Mouse (Mus musculus) G1E (cell line): ENCODE results near the gene Lsg1. TPM values are rescaled to one million over a fixed set of nuclear protein-coding genes. Genes with fewer than 3 reads are reported as not detected.
A peak's percentile ranks its signal among the peaks of the same experiment; 100 is the strongest.

Experiments used
- ATAC-seq: 2 replicates; pipeline ENCODE4 v1.8.0; 2016; ENCODE audit warnings: mild to moderate bottlenecking; ENCODE audit not compliant: insufficient number of reproducible peaks, poor library complexity, low FRiP score, severe bottlenecking; ENCODE audit errors: extremely low read depth
- DNase-seq: peaks from one replicate; pipeline ENCODE4 v3.0.0; 2012; ENCODE audit warnings: low spot score
- H3K27me3 ChIP-seq: 2 replicates; pipeline ENCODE4 v1.6.1; 2012; ENCODE audit warnings: mild to moderate bottlenecking, low read length, inconsistent platforms; ENCODE audit not compliant: insufficient read depth
- H3K36me3 ChIP-seq: replicated peaks from 2 replicates; pipeline ENCODE3; 2012; ENCODE audit warnings: mild to moderate bottlenecking, inconsistent platforms
- H3K4me1 ChIP-seq: 2 replicates; pipeline ENCODE4 v1.6.1; 2012; ENCODE audit warnings: low read depth, low read length, inconsistent platforms, mixed read lengths; ENCODE audit not compliant: insufficient read depth
- H3K4me3 ChIP-seq: 2 replicates; pipeline ENCODE4 v1.5.1; 2012; ENCODE audit warnings: low read depth, mild to moderate bottlenecking, inconsistent platforms, low read length, moderate library complexity, mixed read lengths
- H3K9me3 ChIP-seq: replicated peaks from 2 replicates; pipeline ENCODE4 v1.6.1; 2012; ENCODE audit warnings: inconsistent platforms
- CTCF ChIP-seq: IDR thresholded peaks from 2 replicates; pipeline ENCODE4 v1.5.1; 2012; ENCODE audit warnings: low read depth, low read length, inconsistent platforms, mixed read lengths
- GATA1 ChIP-seq: IDR thresholded peaks from 2 replicates; pipeline ENCODE4 v1.6.1; 2012; ENCODE audit warnings: borderline replicate concordance, low read length, inconsistent platforms, mixed read lengths
- GATA2 ChIP-seq: IDR thresholded peaks from 2 replicates; pipeline ENCODE4 v1.6.1; 2012; ENCODE audit warnings: low read depth, low read length, inconsistent platforms, borderline replicate concordance
- POLR2AphosphoS5 ChIP-seq: IDR thresholded peaks from 2 replicates; pipeline ENCODE4 v1.6.1; 2012; ENCODE audit warnings: low read depth, low read length, inconsistent platforms; ENCODE audit not compliant: insufficient replicate concordance
- TAL1 ChIP-seq: conservative IDR thresholded peaks from 2 replicates; pipeline ENCODE4 v1.6.1; 2012; ENCODE audit warnings: low read depth, low read length, inconsistent platforms, mixed read lengths
- polyA plus RNA-seq: library from polyadenylated mRNA; stranded (reverse); fragments of >175 nt; gene quantifications from 2 replicates; pipeline ENCODE4 v1.2.3, GENCODE M21; 2012
- total RNA-seq, 2 experiments: library from RNA; stranded (forward) in 1 of 2; stranded (reverse) in 1 of 2; fragments of 200-1000 nt in 1 of 2; fragments of >200 nt in 1 of 2; fragmentation: Nextera tagmentation in 1 of 2; gene quantifications; 2 replicates each; pipeline ENCODE4 v1.2.3; 2014 to 2017

The Lsg1 gene
- total and polyA plus RNA-seq, 3 experiments = 11.0 to 65.7 (median 59.5) TPM

DNA sequence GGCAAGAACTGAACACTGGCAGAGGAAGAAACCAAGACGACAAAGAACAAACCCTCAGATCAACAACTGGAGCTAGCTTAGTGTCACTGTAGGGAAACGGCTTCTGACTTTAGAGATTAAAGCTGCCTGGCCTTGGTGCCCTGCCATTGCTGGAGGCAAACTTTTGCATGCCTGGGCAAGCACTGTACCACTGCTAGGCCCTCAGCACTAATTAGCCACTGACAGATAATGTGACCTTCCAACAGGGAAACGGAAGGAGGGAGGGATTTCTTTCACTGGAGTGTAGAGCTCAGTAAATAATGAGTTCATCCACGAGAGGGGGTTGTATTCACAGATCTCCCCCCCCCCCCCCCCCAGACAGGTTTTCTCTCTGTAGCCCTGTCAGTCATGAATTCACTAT, 15.2 kb downstream of the Lsg1 start:
- DNase-seq (no peak), ATAC-seq (no peak)
- no peaks in the 10 kb centered on the region for H3K27me3 ChIP-seq
- H3K9me3 ChIP-seq = no peaks in the 10 kb centered on the region
- no peak overlapping the region for H3K4me3 ChIP-seq
- peaks cover 96% of the 10 kb centered on the region for H3K36me3 ChIP-seq
- peaks cover 18% of the 10 kb centered on the region for H3K4me1 ChIP-seq
- TF ChIP-seq TAL1 (no peak), POLR2AphosphoS5 (no peak), CTCF (no peak), GATA2 (no peak), GATA1 (no peak)

- Histone ChIP-seq H3K4me3 (no peak overlapping the region), H3K27me3 (no peaks in the 10 kb centered on the region), H3K36me3 (peaks cover 96% of the 10 kb centered on the region), H3K4me1 (peaks cover 21% of the 10 kb centered on the region), H3K9me3 (no peaks in the 10 kb centered on the region)
- ATAC-seq = no peak
- no peak for DNase-seq
- TF ChIP-seq POLR2AphosphoS5 (no peak), CTCF (no peak), TAL1 (no peak), GATA2 (no peak), GATA1 (no peak)
Observed at GRCm38 (mm10) chr16:30571378-30571777, 16.0 kb downstream of the Lsg1 start.

DNA sequence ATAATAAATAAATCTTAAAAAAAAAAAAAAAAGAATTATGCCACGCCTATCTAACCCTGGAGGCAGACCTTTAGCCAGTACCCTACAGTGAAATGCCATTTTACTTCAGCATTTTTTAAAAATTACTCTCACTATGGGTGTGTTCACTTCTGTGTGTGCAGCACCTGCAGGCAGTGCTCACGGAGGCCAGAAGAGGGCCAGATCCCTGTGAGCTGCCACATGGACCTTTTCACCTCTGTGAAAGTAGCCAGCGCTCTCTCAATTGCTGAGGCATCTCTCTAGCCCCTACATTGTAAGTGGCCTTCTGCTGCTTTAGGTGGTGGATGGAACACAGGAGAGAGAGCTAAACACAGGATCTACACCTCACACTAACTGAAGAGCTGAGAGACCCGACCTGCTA, 17.2 kb downstream of the Lsg1 start:
- H3K27me3 ChIP-seq = no peaks in the 10 kb centered on the region
- TF ChIP-seq TAL1 = no peak
- TF ChIP-seq GATA2 = no peak
- TF ChIP-seq POLR2AphosphoS5 = no peak
- no peak for TF ChIP-seq CTCF
- no peak for TF ChIP-seq GATA1
- H3K4me1 ChIP-seq = peaks cover 33% of the 10 kb centered on the region
- no peak for ATAC-seq
- no peak for DNase-seq
- H3K36me3 ChIP-seq = peaks cover 95% of the 10 kb centered on the region
- H3K4me3 ChIP-seq = no peak overlapping the region
- no peaks in the 10 kb centered on the region for H3K9me3 ChIP-seq

DNA sequence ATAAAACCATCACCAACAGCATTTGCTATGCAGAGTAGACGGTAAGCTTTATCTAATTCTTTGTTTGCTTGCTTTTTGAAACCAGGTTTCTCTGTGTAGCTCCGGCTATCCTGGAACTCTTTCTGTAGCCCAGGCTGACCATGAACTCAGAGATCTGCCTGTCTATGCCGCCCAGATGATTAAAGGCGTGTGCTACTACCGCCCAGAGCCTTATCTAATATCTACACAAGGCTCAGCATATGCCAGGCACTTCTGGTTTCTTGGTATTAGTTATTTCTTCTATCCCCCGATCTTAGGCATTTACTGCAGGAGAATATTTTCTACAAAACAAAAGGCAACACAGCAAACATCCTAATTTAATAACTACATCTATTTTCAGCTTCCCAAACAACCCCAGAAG, 21.8 kb downstream of the Lsg1 start:
- DNase-seq (no peak), ATAC-seq (peak; percentile 74; the same call in 1 of the 2 replicates)
- H3K4me3 ChIP-seq = no peak overlapping the region; the same call in 1 of the 2 replicates
- TF ChIP-seq GATA2 (no peak), TAL1 (peak; percentile 23; the same call in 1 of the 2 replicates), CTCF (no peak)
- H3K27me3 ChIP-seq = no peaks in the 10 kb centered on the region
- H3K4me1 ChIP-seq = peaks cover 35% of the 10 kb centered on the region
- H3K9me3 ChIP-seq = no peaks in the 10 kb centered on the region
- H3K36me3 ChIP-seq = peaks cover 98% of the 10 kb centered on the region

GRCm38 (mm10) chr16:30560601-30561000, 26.8 kb downstream of the Lsg1 start:
- Histone ChIP-seq H3K27me3 (no peaks in the 10 kb centered on the region), H3K4me1 (peaks cover 13% of the 10 kb centered on the region), H3K36me3 (peaks cover 90% of the 10 kb centered on the region), H3K9me3 (peaks cover 12% of the 10 kb centered on the region), H3K4me3 (no peak overlapping the region)
- DNase-seq (no peak), ATAC-seq (no peak)
- TF ChIP-seq CTCF (no peak), GATA2 (no peak), TAL1 (no peak), POLR2AphosphoS5 (no peak), GATA1 (no peak)

- Histone ChIP-seq H3K4me3 (no peak overlapping the region), H3K27me3 (no peaks in the 10 kb centered on the region), H3K4me1 (peaks cover 4% of the 10 kb centered on the region), H3K9me3 (peaks cover 20% of the 10 kb centered on the region), H3K36me3 (peaks cover 80% of the 10 kb centered on the region)
- DNase-seq (no peak), ATAC-seq (no peak)
- no peak for TF ChIP-seq GATA1
- no peak for TF ChIP-seq POLR2AphosphoS5
- TF ChIP-seq TAL1 = no peak
- TF ChIP-seq GATA2 = no peak
- no peak for TF ChIP-seq CTCF
Observed at GRCm38 (mm10) chr16:30559312-30559992, 27.9 kb downstream of the Lsg1 start.

GRCm38 (mm10) chr16:30554109-30554508, 33.3 kb downstream of the Lsg1 start:
- DNase-seq (no peak), ATAC-seq (no peak)
- H3K4me3 ChIP-seq = no peak overlapping the region
- no peak for TF ChIP-seq CTCF
- peaks cover 24% of the 10 kb centered on the region for H3K9me3 ChIP-seq
- H3K27me3 ChIP-seq = no peaks in the 10 kb centered on the region
- H3K36me3 ChIP-seq = peaks cover 29% of the 10 kb centered on the region
- peaks cover 40% of the 10 kb centered on the region for H3K4me1 ChIP-seq
